Mouse (Mus musculus) G1E (cell line): ENCODE results near the gene Svs1.

Experiments used
- CTCF ChIP-seq: IDR thresholded peaks from 2 replicates; pipeline ENCODE4 v1.5.1; 2012; ENCODE audit warnings: low read depth, low read length, inconsistent platforms, mixed read lengths
- GATA1 ChIP-seq: IDR thresholded peaks from 2 replicates; pipeline ENCODE4 v1.6.1; 2012; ENCODE audit warnings: borderline replicate concordance, low read length, inconsistent platforms, mixed read lengths
- TAL1 ChIP-seq: conservative IDR thresholded peaks from 2 replicates; pipeline ENCODE4 v1.6.1; 2012; ENCODE audit warnings: low read depth, low read length, inconsistent platforms, mixed read lengths

DNA sequence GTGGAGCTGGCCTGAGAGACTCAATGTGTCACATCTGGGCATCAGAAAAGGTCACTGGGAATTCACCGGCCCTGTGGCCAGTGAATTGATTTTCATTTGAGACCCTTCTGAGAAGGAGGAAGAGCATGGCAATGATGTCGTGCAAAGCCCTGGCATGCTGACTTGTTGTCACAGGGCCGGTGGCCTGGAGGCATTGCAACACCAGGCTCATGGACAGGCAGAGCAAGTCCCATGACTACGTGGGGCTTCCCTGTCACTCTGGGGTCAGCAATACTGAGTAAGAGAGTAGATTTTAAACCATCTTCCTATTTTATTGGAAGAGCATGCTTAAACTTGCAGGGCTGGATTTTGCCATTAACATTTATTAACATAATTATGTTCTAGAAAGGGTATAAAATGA is 26.4 kb downstream of the Svs1 start:
- no peak for TF ChIP-seq CTCF
- TF ChIP-seq TAL1, result no peak
- no peak for TF ChIP-seq GATA1
